ENCODE assay signal across 8 mouse cellular contexts in genomic region chr17:57248771-57249170, GRCm38 (mm10). TPM values are rescaled to one million over a fixed set of nuclear protein-coding genes. Genes with fewer than 3 reads are reported as not detected.
DNase-seq lines count a peak whose midpoint lies in the region; ATAC-seq and TF ChIP-seq lines count a peak whose summit lies in the region.

No protein-coding gene starts in this region.

- no peak for TF ChIP-seq CTCF in ES-Bruce4 (IDR thresholded peaks at IDR 0.05; ENCODE audit: low read depth, low read length)

- peak; percentile 21 for DNase-seq in embryo, embryonic 10 days (ENCODE audit: low spot score)
- no peak for DNase-seq in embryo, embryonic 10.5 days (ENCODE audit: low spot score)
- no peak for DNase-seq in right cerebral cortex, postnatal 4 days
- DNase-seq in gastrocnemius, postnatal 10 days = no peak

- peaks cover 8% of the 10 kb centered on the region for H3K36me3 ChIP-seq in ES-Bruce4 (ENCODE audit: control insufficient read depth, insufficient read depth, low read length, poor library complexity, severe bottlenecking)
- H3K36me3 ChIP-seq in forebrain, embryonic 12.5 days (replicated peaks) = peaks cover 19% of the 10 kb centered on the region
- H3K36me3 ChIP-seq in kidney, embryonic 16.5 days (ENCODE audit: insufficient read depth, low read length) = peaks cover 8% of the 10 kb centered on the region
- H3K36me3 ChIP-seq in midbrain, embryonic 13.5 days = peaks cover 7% of the 10 kb centered on the region; the same call in 1 of the 2 replicates

- peak overlapping the region; percentile 85 for H3K4me2 ChIP-seq in forebrain, embryonic 12.5 days
- peak overlapping the region; percentile 95 for H3K4me2 ChIP-seq in kidney, embryonic 16.5 days (replicated peaks; ENCODE audit: low read depth, low read length)
- peak overlapping the region; percentile 90 for H3K4me2 ChIP-seq in midbrain, embryonic 13.5 days (replicated peaks)

- no peak overlapping the region for H3K27ac ChIP-seq in ES-Bruce4 (ENCODE audit: insufficient read depth, low read length)
- peak overlapping the region; percentile 89 for H3K27ac ChIP-seq in forebrain, embryonic 12.5 days
- H3K27ac ChIP-seq in kidney, embryonic 16.5 days (ENCODE audit: low read length) = peak overlapping the region; percentile 88
- H3K27ac ChIP-seq in midbrain, embryonic 13.5 days = peak overlapping the region; percentile 78

- no peak for TF ChIP-seq POLR2A in ES-Bruce4 (IDR thresholded peaks at IDR 0.05; ENCODE audit: insufficient read depth, low read length)

- no peaks in the 10 kb centered on the region for H3K27me3 ChIP-seq in ES-Bruce4 (ENCODE audit: control insufficient read depth, insufficient read depth, low read length, poor library complexity, severe bottlenecking)
- no peaks in the 10 kb centered on the region for H3K27me3 ChIP-seq in forebrain, embryonic 12.5 days
- no peaks in the 10 kb centered on the region for H3K27me3 ChIP-seq in kidney, embryonic 16.5 days (ENCODE audit: insufficient read depth, low read length)
- H3K27me3 ChIP-seq in midbrain, embryonic 13.5 days = no peaks in the 10 kb centered on the region

- 8% methylated on average over 13 of the region's 13 CpGs for WGBS in forebrain, embryonic 12.5 days
- WGBS in kidney, embryonic 16.5 days = 5% methylated on average over 13 of the region's 13 CpGs
- 8% methylated on average over 13 of the region's 13 CpGs for WGBS in midbrain, embryonic 13.5 days

- H3K9ac ChIP-seq in ES-Bruce4 (ENCODE audit: low read depth, poor library complexity, severe bottlenecking) = peak overlapping the region; percentile 17; the same call in 1 of the 2 replicates
- H3K9ac ChIP-seq in forebrain, embryonic 12.5 days = peak overlapping the region; percentile 56
- peak overlapping the region; percentile 74 for H3K9ac ChIP-seq in kidney, embryonic 16.5 days (replicated peaks; ENCODE audit: low read length)
- H3K9ac ChIP-seq in midbrain, embryonic 13.5 days (replicated peaks) = peak overlapping the region; percentile 44

- ATAC-seq in forebrain, embryonic 12.5 days (ENCODE audit: low FRiP score) = no peak
- no peak for ATAC-seq in kidney, embryonic 16.5 days (ENCODE audit: low FRiP score, low TSS enrichment)
- no peak for ATAC-seq in midbrain, embryonic 13.5 days

- H3K9me3 ChIP-seq in ES-Bruce4 (replicated peaks; ENCODE audit: control insufficient read depth, insufficient read depth, low read length, poor library complexity, severe bottlenecking) = no peaks in the 10 kb centered on the region
- no peaks in the 10 kb centered on the region for H3K9me3 ChIP-seq in forebrain, embryonic 12.5 days
- no peaks in the 10 kb centered on the region for H3K9me3 ChIP-seq in kidney, embryonic 16.5 days (ENCODE audit: low read length)
- no peaks in the 10 kb centered on the region for H3K9me3 ChIP-seq in midbrain, embryonic 13.5 days

- H3K4me1 ChIP-seq in ES-Bruce4 (ENCODE audit: control insufficient read depth, insufficient read depth, low read length) = no peaks in the 10 kb centered on the region
- peaks cover 36% of the 10 kb centered on the region for H3K4me1 ChIP-seq in forebrain, embryonic 12.5 days
- H3K4me1 ChIP-seq in kidney, embryonic 16.5 days (ENCODE audit: insufficient read depth, low read length) = peaks cover 18% of the 10 kb centered on the region
- H3K4me1 ChIP-seq in midbrain, embryonic 13.5 days (replicated peaks) = peaks cover 35% of the 10 kb centered on the region

- no peak for TF ChIP-seq EP300 in ES-Bruce4 (IDR thresholded peaks at IDR 0.05; ENCODE audit: insufficient read depth, low read depth, low read length)

- peak overlapping the region; percentile 89 for H3K4me3 ChIP-seq in ES-Bruce4 (ENCODE audit: low read depth, low read length)
- H3K4me3 ChIP-seq in forebrain, embryonic 12.5 days (replicated peaks) = peak overlapping the region; percentile 62
- peak overlapping the region; percentile 87 for H3K4me3 ChIP-seq in kidney, embryonic 16.5 days (ENCODE audit: low read length)
- peak overlapping the region; percentile 58 for H3K4me3 ChIP-seq in midbrain, embryonic 13.5 days (replicated peaks)

RNA-seq across cellular contexts. Expression of gene Trip10, which starts 0.5 kb away (rescaled TPM):
- 59.0 and 61.1 TPM in 2 replicates for polyA plus RNA-seq in ES-Bruce4 (2011; ENCODE audit: insufficient read depth, insufficient read length, low read depth, missing spikeins)
- 26.2 and 27.1 TPM in 2 replicates for polyA plus RNA-seq in forebrain, embryonic 12.5 days (2016; fragmentation: Nextera tagmentation; extraction: Ambion mirVana)
- polyA plus RNA-seq in kidney, embryonic 16.5 days (2015; fragmentation: Nextera tagmentation; extraction: Ambion mirVana) = 52.6 and 55.0 TPM in 2 replicates
- polyA plus RNA-seq in midbrain, embryonic 13.5 days (2015; fragmentation: Nextera tagmentation; extraction: Ambion mirVana) = 12.3 and 13.7 TPM in 2 replicates
- 10 to 100 TPM; 69.1 to 74.4 TPM for total RNA-seq in gastrocnemius, postnatal 10 days (2021)

RNA-seq across cellular contexts. Expression of gene Gpr108, which starts 0.5 kb away (rescaled TPM):
- polyA plus RNA-seq in ES-Bruce4 (2011; ENCODE audit: insufficient read depth, insufficient read length, low read depth, missing spikeins) = 13.1 and 14.2 TPM in 2 replicates
- 20.1 and 20.9 TPM in 2 replicates for polyA plus RNA-seq in forebrain, embryonic 12.5 days (2016; fragmentation: Nextera tagmentation; extraction: Ambion mirVana)
- polyA plus RNA-seq in kidney, embryonic 16.5 days (2015; fragmentation: Nextera tagmentation; extraction: Ambion mirVana) = 39.0 and 42.8 TPM in 2 replicates
- polyA plus RNA-seq in midbrain, embryonic 13.5 days (2015; fragmentation: Nextera tagmentation; extraction: Ambion mirVana) = 19.6 and 20.6 TPM in 2 replicates
- 10 to 100 TPM; 22.0 to 23.8 TPM for total RNA-seq in gastrocnemius, postnatal 10 days (2021)

RNA-seq across cellular contexts. Expression of gene C3, which starts 20.8 kb away (rescaled TPM):
- polyA plus RNA-seq in ES-Bruce4 (2011; ENCODE audit: insufficient read depth, insufficient read length, low read depth, missing spikeins) = 0.94 TPM in 1 of 2 replicates, not detected in the other
- 0.04 and 0.14 TPM in 2 replicates for polyA plus RNA-seq in forebrain, embryonic 12.5 days (2016; fragmentation: Nextera tagmentation; extraction: Ambion mirVana)
- 1.1 and 2.4 TPM in 2 replicates for polyA plus RNA-seq in kidney, embryonic 16.5 days (2015; fragmentation: Nextera tagmentation; extraction: Ambion mirVana)
- polyA plus RNA-seq in midbrain, embryonic 13.5 days (2015; fragmentation: Nextera tagmentation; extraction: Ambion mirVana) = 0.34 and 1.1 TPM in 2 replicates
- 1 to 10 TPM; 1.6 to 3.5 TPM for total RNA-seq in gastrocnemius, postnatal 10 days (2021)

RNA-seq across cellular contexts. Expression of gene Vav1, which starts 30.1 kb away (rescaled TPM):
- polyA plus RNA-seq in ES-Bruce4 (2011; ENCODE audit: insufficient read depth, insufficient read length, low read depth, missing spikeins) = not detected in 2 replicates
- 1.2 and 1.4 TPM in 2 replicates for polyA plus RNA-seq in forebrain, embryonic 12.5 days (2016; fragmentation: Nextera tagmentation; extraction: Ambion mirVana)
- polyA plus RNA-seq in kidney, embryonic 16.5 days (2015; fragmentation: Nextera tagmentation; extraction: Ambion mirVana) = 1.4 and 2.0 TPM in 2 replicates
- polyA plus RNA-seq in midbrain, embryonic 13.5 days (2015; fragmentation: Nextera tagmentation; extraction: Ambion mirVana) = 1.2 and 1.3 TPM in 2 replicates
- total RNA-seq in gastrocnemius, postnatal 10 days (2021) = 1 to 10 TPM; 1.5 to 2.4 TPM

RNA-seq across cellular contexts. Expression of gene Tnfsf14, which starts 54.8 kb away (rescaled TPM):
- polyA plus RNA-seq in ES-Bruce4 (2011; ENCODE audit: insufficient read depth, insufficient read length, low read depth, missing spikeins) = not detected in 2 replicates
- polyA plus RNA-seq in forebrain, embryonic 12.5 days (2016; fragmentation: Nextera tagmentation; extraction: Ambion mirVana) = 0.13 TPM in 1 of 2 replicates, not detected in the other
- polyA plus RNA-seq in kidney, embryonic 16.5 days (2015; fragmentation: Nextera tagmentation; extraction: Ambion mirVana) = 0.09 and 0.19 TPM in 2 replicates
- polyA plus RNA-seq in midbrain, embryonic 13.5 days (2015; fragmentation: Nextera tagmentation; extraction: Ambion mirVana) = not detected in 2 replicates
- under 1 TPM in 1 of 2 experiments, not detected in 1; 0.14 TPM for total RNA-seq in gastrocnemius, postnatal 10 days (2021)

Comparison
In these comparisons a context has a peak if more than half of its experiments do, and no peak if none do; other contexts are left out.
1. H3K9ac ChIP-seq: peak in every context shown above with its lines; median percentile 74 in kidney, embryonic 16.5 days; 56 in forebrain, embryonic 12.5 days; 44 in midbrain, embryonic 13.5 days; 17 in ES-Bruce4.